In genomic region chr10:84707226-84707625, GRCm38 (mm10) we compare ENCODE assay signal across 11 mouse cellular contexts. TPM values are rescaled to one million over a fixed set of nuclear protein-coding genes. Genes with fewer than 3 reads are reported as not detected.
A peak's percentile ranks its signal among the peaks of the same experiment; 100 is the strongest.
DNase-seq lines count a peak whose midpoint lies in the region; ATAC-seq and TF ChIP-seq lines count a peak whose summit lies in the region.
"Had no signal": no experiment of that assay in that cellular context is flagged by ENCODE, and none has a peak within 500 bp of the region (broad histone marks: within the 10 kb centered on the region; RNA-seq: fewer than 3 reads in every experiment).

No protein-coding gene starts in this region.

- no peaks in the 10 kb centered on the region for H3K9me3 ChIP-seq in hindbrain, embryonic 11.5 days (ENCODE audit: control insufficient read depth, low read length)
- no peaks in the 10 kb centered on the region for H3K9me3 ChIP-seq in stomach, postnatal 0 days (ENCODE audit: control insufficient read depth, low read length)

- 33% methylated on average over 6 of the region's 6 CpGs for WGBS in hindbrain, embryonic 11.5 days
- 46% methylated on average over 6 of the region's 6 CpGs for WGBS in stomach, postnatal 0 days

- no peak overlapping the region for H3K4me2 ChIP-seq in hindbrain, embryonic 11.5 days (replicated peaks; ENCODE audit: low read depth, low read length)
- H3K4me2 ChIP-seq in stomach, postnatal 0 days (replicated peaks; ENCODE audit: low read depth): no peak overlapping the region

- no peak for TF ChIP-seq CTCF in stomach, postnatal 0 days (IDR thresholded peaks at IDR 0.05; ENCODE audit: low read depth)

- peak; percentile 29 to 38 for DNase-seq in lung, adult 18-20 months
- no peak for DNase-seq in lung, postnatal 14 days
- peak; percentile 33 for DNase-seq in hindbrain, embryonic 11.5 days (ENCODE audit: low spot score)
- DNase-seq in lung, postnatal 25 days (ENCODE audit: low spot score): peak; percentile 36
- DNase-seq in stomach, postnatal 0 days (ENCODE audit: low spot score): peak; percentile 25
- no peak for DNase-seq in spleen, postnatal 10 days (ENCODE audit: low spot score in 2 of 2)
- no peak for DNase-seq in urinary bladder, postnatal 4 days (ENCODE audit: low spot score in 2 of 2)
- DNase-seq in urinary bladder, postnatal 25 days (ENCODE audit: low spot score): no peak
- DNase-seq: layer of hippocampus, postnatal 36 days had no signal

- ATAC-seq in hindbrain, embryonic 11.5 days (ENCODE audit: low FRiP score): no peak
- ATAC-seq in stomach, postnatal 0 days (ENCODE audit: low FRiP score, low TSS enrichment): no peak

- peaks cover 17% of the 10 kb centered on the region for H3K4me1 ChIP-seq in hindbrain, embryonic 11.5 days (replicated peaks; ENCODE audit: control insufficient read depth, insufficient read depth, low read length)
- no peaks in the 10 kb centered on the region for H3K4me1 ChIP-seq in stomach, postnatal 0 days (replicated peaks; ENCODE audit: control insufficient read depth, insufficient read depth)

- TF ChIP-seq EP300 in stomach, postnatal 0 days (optimal IDR thresholded peaks at IDR 0.05): no peak

- H3K27me3 ChIP-seq in hindbrain, embryonic 11.5 days (ENCODE audit: control insufficient read depth, insufficient read depth, low read length): no peaks in the 10 kb centered on the region
- no peaks in the 10 kb centered on the region for H3K27me3 ChIP-seq in stomach, postnatal 0 days (ENCODE audit: control insufficient read depth, insufficient read depth, low read length)

- H3K27ac ChIP-seq in hindbrain, embryonic 11.5 days (ENCODE audit: low read depth, low read length): peak overlapping the region; percentile 58
- no peak overlapping the region for H3K27ac ChIP-seq in stomach, postnatal 0 days (replicated peaks)

- no peaks in the 10 kb centered on the region for H3K36me3 ChIP-seq in hindbrain, embryonic 11.5 days (ENCODE audit: control insufficient read depth, insufficient read depth, low read length)
- H3K36me3 ChIP-seq in stomach, postnatal 0 days (ENCODE audit: control insufficient read depth, insufficient read depth, low read length): no peaks in the 10 kb centered on the region

- no peak overlapping the region for H3K4me3 ChIP-seq in hindbrain, embryonic 11.5 days (ENCODE audit: low read depth, low read length)
- no peak overlapping the region for H3K4me3 ChIP-seq in stomach, postnatal 0 days (ENCODE audit: low read depth, low read length)
- H3K4me3 ChIP-seq: myocyte had no signal

- H3K9ac ChIP-seq in hindbrain, embryonic 11.5 days (ENCODE audit: low read depth, low read length): no peak overlapping the region
- H3K9ac ChIP-seq in stomach, postnatal 0 days (ENCODE audit: low read length): no peak overlapping the region

RNA-seq across cellular contexts. Expression of gene Rfx4, which starts 48.6 kb away (rescaled TPM):
- polyA plus RNA-seq in hindbrain, embryonic 11.5 days (2014; fragmentation: Nextera tagmentation; extraction: Ambion mirVana): 65.9 and 66.5 TPM in 2 replicates
- not detected in 2 replicates for polyA plus RNA-seq in stomach, postnatal 0 days (2015; fragmentation: Nextera tagmentation; extraction: Ambion mirVana)
- polyA plus RNA-seq: small intestine, adult 2 months had no signal

Comparison
In these comparisons a context has a peak if more than half of its experiments do, and no peak if none do; other contexts are left out.
1. DNase-seq: peak in lung, adult 18-20 months (2 of 2), hindbrain, embryonic 11.5 days (single experiment), lung, postnatal 25 days (single experiment) and stomach, postnatal 0 days (single experiment); none in lung, postnatal 14 days (single experiment), spleen, postnatal 10 days (0 of 2), urinary bladder, postnatal 4 days (0 of 2) and urinary bladder, postnatal 25 days (single experiment).
2. RNA of gene Rfx4, which starts 48.6 kb away (polyA plus RNA-seq): 65.9 to 66.5 TPM in hindbrain, embryonic 11.5 days; not detected in stomach, postnatal 0 days; every median in the first group is over 10 times any median in the second.